Mouse (Mus musculus): ENCODE data around the gene Vmn2r83. TPM values are rescaled to one million over a fixed set of nuclear protein-coding genes. Genes with fewer than 3 reads are reported as not detected.
A peak's percentile ranks its signal among the peaks of the same experiment; 100 is the strongest.

Vmn2r83 gene
- polyA plus RNA-seq, 1 experiment, result not detected

DNA sequence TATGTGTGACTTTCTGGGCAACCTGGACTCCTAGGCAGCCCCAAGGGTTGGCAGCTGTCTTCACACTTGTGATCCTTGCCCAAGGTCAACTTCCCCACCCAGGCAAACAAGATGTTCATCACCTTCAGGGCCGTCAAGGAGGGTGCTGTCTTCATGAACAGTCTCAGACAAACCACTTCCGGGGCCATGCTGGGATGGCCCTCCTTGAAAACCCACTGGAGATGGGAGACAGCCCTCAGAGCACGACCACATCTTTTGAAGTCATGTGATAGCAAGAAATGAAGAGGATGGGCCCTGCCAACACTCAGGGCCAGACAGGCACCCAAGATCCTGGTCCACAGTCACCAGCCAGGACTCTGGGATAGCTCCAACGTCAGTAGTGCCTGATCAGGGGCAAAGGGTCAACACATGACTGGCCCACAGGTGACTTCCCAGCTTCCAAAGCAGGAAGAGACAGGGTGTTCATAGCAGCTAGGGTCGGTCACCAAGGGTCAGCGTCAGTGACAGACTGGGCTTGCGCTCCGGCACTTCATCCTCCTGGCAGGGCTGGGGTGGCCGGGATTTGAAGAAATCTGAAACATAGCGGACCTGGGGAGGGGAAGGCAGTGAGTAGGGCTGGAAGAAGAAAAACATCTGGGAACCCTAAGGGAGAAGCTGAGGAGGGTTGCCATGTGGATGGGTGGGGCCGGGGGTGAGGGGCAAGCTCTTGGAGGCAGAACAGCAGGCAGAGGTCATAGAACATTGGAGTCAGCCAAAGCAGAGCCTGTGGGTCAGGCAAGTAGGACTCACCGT lies 58.3 kb downstream of the Vmn2r83 start:
- no peak overlapping the region for H3K4me3 ChIP-seq (ENCODE audit: insufficient read depth, low read depth, low read length)
- H3K4me1 ChIP-seq (ENCODE audit: control insufficient read depth, insufficient read depth, low read length), result no peaks in the 10 kb centered on the region
- H3K27ac ChIP-seq (ENCODE audit: insufficient read depth, low read depth, low read length), result no peak overlapping the region
- 92% methylated on average over 12 of the region's 12 CpGs for WGBS
- TF ChIP-seq CTCF (IDR thresholded peaks at IDR 0.05; ENCODE audit: insufficient read depth, low read depth, low read length) (no peak), POLR2A (IDR thresholded peaks at IDR 0.05; ENCODE audit: insufficient read depth, low read depth, low read length) (no peak)

DNA sequence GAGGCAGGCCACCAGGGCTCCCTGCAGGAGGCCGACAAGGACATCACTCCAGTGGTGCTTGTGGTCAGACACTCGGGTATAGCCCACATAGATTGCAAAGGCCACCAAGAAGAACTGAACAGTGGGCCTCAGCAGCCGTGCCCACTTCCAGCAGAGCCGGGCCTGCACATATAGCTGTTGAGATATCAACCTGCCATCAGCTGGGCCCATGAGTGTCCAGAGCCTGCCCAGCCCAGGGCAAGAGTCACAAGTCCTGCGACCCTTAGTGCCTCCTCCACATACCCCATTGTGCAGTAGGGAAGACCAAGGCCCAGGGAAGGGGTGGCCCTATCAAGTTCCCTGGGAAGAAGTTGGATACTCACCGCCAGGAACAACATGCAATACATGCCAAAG lies 58.9 kb downstream of the Vmn2r83 start:
- no peak overlapping the region for H3K27ac ChIP-seq (ENCODE audit: insufficient read depth, low read depth, low read length)

DNA sequence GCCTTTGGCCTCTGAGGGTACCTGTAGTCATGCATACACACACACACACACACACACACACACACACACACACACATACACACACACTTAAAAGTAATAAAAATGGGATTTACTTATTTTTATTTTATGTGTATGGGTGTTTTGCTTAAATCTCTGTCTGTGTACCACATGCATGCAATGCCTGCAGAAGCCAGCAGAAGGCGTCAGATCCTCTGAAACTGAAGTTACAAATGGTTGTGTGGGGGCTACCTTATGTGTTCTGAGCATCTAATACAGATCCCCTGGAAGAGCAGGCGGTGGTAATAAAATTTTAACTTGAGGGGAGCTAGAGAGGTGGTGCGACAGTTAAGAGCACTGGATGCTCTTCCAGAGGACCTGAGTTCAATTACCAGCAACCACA lies 59.5 kb downstream of the Vmn2r83 start:
- H3K27ac ChIP-seq (ENCODE audit: insufficient read depth, low read depth, low read length), result no peak overlapping the region
- peaks cover 3% of the 10 kb centered on the region for H3K4me1 ChIP-seq (ENCODE audit: control insufficient read depth, insufficient read depth, low read length)
- H3K4me3 ChIP-seq (ENCODE audit: insufficient read depth, low read depth, low read length), result no peak overlapping the region
- WGBS, result 83% methylated on average over 3 of the region's 3 CpGs
- TF ChIP-seq POLR2A (IDR thresholded peaks at IDR 0.05; ENCODE audit: insufficient read depth, low read depth, low read length) (no peak), CTCF (IDR thresholded peaks at IDR 0.05; ENCODE audit: insufficient read depth, low read depth, low read length) (no peak)

More for the DNA sequence above, 58.9 kb downstream of the Vmn2r83 start:
- Histone ChIP-seq H3K4me3 (ENCODE audit: insufficient read depth, low read depth, low read length) (no peak overlapping the region), H3K4me1 (ENCODE audit: control insufficient read depth, insufficient read depth, low read length) (no peaks in the 10 kb centered on the region)
- WGBS, result 88% methylated on average over 6 of the region's 6 CpGs
- TF ChIP-seq POLR2A (IDR thresholded peaks at IDR 0.05; ENCODE audit: insufficient read depth, low read depth, low read length) (no peak), CTCF (IDR thresholded peaks at IDR 0.05; ENCODE audit: insufficient read depth, low read depth, low read length) (no peak)

DNA sequence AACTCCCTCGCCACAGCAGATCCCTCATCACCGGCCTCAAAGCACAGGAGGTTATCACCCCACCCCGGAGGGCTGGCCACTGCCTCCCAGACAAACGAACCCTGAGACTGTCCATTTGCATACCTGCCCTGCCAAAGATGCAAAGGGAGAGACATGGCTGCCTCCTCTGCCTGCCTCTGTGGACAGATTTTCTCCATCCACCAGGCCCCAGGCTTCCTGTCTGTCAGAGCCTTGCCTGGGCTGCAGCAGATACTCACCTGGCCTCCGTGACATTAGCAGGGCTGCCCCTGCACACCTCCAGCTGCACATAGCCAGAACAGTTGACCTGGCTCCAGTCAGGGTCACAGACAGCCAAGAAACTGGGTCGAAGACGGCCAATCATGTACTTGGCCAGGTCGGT lies 61.7 kb downstream of the Vmn2r83 start:
- WGBS, result 75% methylated on average over 8 of the region's 8 CpGs
- H3K4me1 ChIP-seq (ENCODE audit: control insufficient read depth, insufficient read depth, low read length), result peaks cover 12% of the 10 kb centered on the region
- H3K4me3 ChIP-seq (ENCODE audit: insufficient read depth, low read depth, low read length), result no peak overlapping the region
- no peak for TF ChIP-seq POLR2A (IDR thresholded peaks at IDR 0.05; ENCODE audit: insufficient read depth, low read depth, low read length)
- no peak for TF ChIP-seq CTCF (IDR thresholded peaks at IDR 0.05; ENCODE audit: insufficient read depth, low read depth, low read length)
- no peak overlapping the region for H3K27ac ChIP-seq (ENCODE audit: insufficient read depth, low read depth, low read length)

GRCm38 (mm10) chr10:79530721-79531120 lies 62.2 kb downstream of the Vmn2r83 start:
- H3K4me1 ChIP-seq (ENCODE audit: control insufficient read depth, insufficient read depth, low read length), result peaks cover 12% of the 10 kb centered on the region
- H3K27ac ChIP-seq (ENCODE audit: insufficient read depth, low read depth, low read length), result no peak overlapping the region
- 96% methylated on average over 13 of the region's 13 CpGs for WGBS
- H3K4me3 ChIP-seq (ENCODE audit: insufficient read depth, low read depth, low read length), result no peak overlapping the region
- TF ChIP-seq CTCF (IDR thresholded peaks at IDR 0.05; ENCODE audit: insufficient read depth, low read depth, low read length) (no peak), POLR2A (IDR thresholded peaks at IDR 0.05; ENCODE audit: insufficient read depth, low read depth, low read length) (no peak)

DNA sequence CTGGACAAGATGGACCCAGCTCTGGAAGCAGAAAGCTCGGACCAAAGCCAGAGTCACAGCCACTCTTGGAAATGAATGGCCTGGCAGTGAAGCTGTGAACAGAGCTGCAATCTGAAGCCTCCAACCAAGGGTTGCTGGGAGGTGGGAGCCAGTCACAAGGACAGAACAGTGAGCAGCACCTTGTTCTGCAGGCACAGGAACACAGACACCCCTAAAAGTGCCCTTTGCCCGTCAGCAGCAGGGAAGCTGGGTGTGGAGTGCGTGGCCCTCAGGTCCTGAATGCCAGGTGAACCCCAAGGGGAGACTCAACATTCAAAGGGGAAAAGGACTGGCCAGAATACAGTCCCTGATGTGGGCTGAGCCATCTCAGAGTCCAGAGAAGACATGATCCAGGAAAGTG lies 63.1 kb downstream of the Vmn2r83 start:
- peaks cover 12% of the 10 kb centered on the region for H3K4me1 ChIP-seq (ENCODE audit: control insufficient read depth, insufficient read depth, low read length)
- WGBS, result 91% methylated on average over 3 of the region's 3 CpGs

DNA sequence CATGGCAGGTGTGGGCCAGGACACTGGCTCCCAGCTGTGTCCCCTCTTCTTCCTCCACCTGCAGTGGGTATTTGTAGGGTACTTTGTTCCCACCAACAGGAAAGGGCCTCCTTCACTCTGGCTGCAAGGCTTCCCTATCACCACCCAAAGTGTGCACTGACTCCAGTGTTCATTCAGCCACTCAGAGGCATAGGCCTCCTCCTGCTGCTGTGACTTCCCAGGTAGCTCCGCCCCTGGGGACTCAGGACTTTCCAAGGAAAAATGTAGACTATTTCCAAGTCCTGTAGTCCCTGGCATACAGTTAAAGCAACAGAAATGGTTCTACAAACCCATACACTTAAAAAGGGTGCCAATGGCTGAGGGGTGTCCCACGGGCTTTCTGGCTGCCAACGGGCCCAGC lies 64.1 kb downstream of the Vmn2r83 start:
- Histone ChIP-seq H3K4me1 (ENCODE audit: control insufficient read depth, insufficient read depth, low read length) (peaks cover 12% of the 10 kb centered on the region), H3K27ac (ENCODE audit: insufficient read depth, low read depth, low read length) (no peak overlapping the region), H3K4me3 (ENCODE audit: insufficient read depth, low read depth, low read length) (peak overlapping the region; percentile 42)
- 45% methylated on average over 3 of the region's 3 CpGs for WGBS
- no peak for TF ChIP-seq CTCF (IDR thresholded peaks at IDR 0.05; ENCODE audit: insufficient read depth, low read depth, low read length)
- TF ChIP-seq POLR2A (IDR thresholded peaks at IDR 0.05; ENCODE audit: insufficient read depth, low read depth, low read length), result no peak

More for the DNA sequence above, 63.1 kb downstream of the Vmn2r83 start:
- H3K4me3 ChIP-seq (ENCODE audit: insufficient read depth, low read depth, low read length), result no peak overlapping the region
- TF ChIP-seq POLR2A (IDR thresholded peaks at IDR 0.05; ENCODE audit: insufficient read depth, low read depth, low read length) (no peak), CTCF (IDR thresholded peaks at IDR 0.05; ENCODE audit: insufficient read depth, low read depth, low read length) (no peak)
- no peak overlapping the region for H3K27ac ChIP-seq (ENCODE audit: insufficient read depth, low read depth, low read length)

GRCm38 (mm10) chr10:79533126-79533911 lies 64.8 kb downstream of the Vmn2r83 start, which contains the start of gene Plpp2:
TSS of gene Plpp2 (minus strand) at chr10:79533796.
- peaks cover 12% of the 10 kb centered on the region for H3K4me1 ChIP-seq (ENCODE audit: control insufficient read depth, insufficient read depth, low read length)
- whole genome bisulfite sequencing, result 3% methylated on average over 52 of the region's 52 CpGs
- H3K27ac ChIP-seq (ENCODE audit: insufficient read depth, low read depth, low read length), result no peak within 1 kb of the TSS
- TF ChIP-seq POLR2A (IDR thresholded peaks at IDR 0.05; ENCODE audit: insufficient read depth, low read depth, low read length) (no peak), CTCF (IDR thresholded peaks at IDR 0.05; ENCODE audit: insufficient read depth, low read depth, low read length) (no peak)
- H3K4me3 ChIP-seq (ENCODE audit: insufficient read depth, low read depth, low read length), result peak within 1 kb of the TSS; percentile 42

DNA sequence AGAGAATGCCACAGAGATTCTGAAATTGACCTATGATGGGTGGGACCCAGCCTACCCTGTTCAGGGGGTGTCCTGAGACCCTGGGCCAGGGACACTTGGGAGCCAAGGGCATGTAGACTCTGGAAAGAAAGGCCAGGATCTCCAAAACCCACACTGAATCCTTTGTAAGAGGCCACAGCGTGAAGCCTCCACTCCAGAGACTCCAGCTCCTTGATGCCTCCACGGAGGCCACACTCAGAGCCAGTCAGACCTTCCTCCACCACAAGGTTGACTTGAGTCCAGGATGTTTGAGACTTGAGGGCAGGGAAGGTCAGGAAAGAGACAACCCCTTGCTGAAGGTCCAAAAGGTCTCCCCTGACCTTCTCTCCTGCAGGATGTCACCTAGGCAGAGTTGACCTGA lies 65.9 kb downstream of the Vmn2r83 start:
- WGBS, result 86% methylated on average over 2 of the region's 2 CpGs
- no peak overlapping the region for H3K4me3 ChIP-seq (ENCODE audit: insufficient read depth, low read depth, low read length)
- no peak for TF ChIP-seq CTCF (IDR thresholded peaks at IDR 0.05; ENCODE audit: insufficient read depth, low read depth, low read length)
- no peak for TF ChIP-seq POLR2A (IDR thresholded peaks at IDR 0.05; ENCODE audit: insufficient read depth, low read depth, low read length)
- H3K4me1 ChIP-seq (ENCODE audit: control insufficient read depth, insufficient read depth, low read length), result peaks cover 12% of the 10 kb centered on the region
- no peak overlapping the region for H3K27ac ChIP-seq (ENCODE audit: insufficient read depth, low read depth, low read length)

Data from olfactory bulb, adult 2 months (tissue).